Mouse (Mus musculus) right cerebral cortex, postnatal 36 days (tissue): ENCODE measurements at regions not wholly inside any gene's neighbourhood (a gene's known extent, or its start where the extent isn't known, plus 50 kb on each side); places are given as distances from the start of the nearest gene placed in this dataset.

Experiments
- DNase-seq, 2 experiments: peaks; one replicate each; pipeline ENCODE4 v3.0.0; 2022; ENCODE audit warnings: low spot score in 2 of 2, mixed read lengths in 1 of 2

DNA sequence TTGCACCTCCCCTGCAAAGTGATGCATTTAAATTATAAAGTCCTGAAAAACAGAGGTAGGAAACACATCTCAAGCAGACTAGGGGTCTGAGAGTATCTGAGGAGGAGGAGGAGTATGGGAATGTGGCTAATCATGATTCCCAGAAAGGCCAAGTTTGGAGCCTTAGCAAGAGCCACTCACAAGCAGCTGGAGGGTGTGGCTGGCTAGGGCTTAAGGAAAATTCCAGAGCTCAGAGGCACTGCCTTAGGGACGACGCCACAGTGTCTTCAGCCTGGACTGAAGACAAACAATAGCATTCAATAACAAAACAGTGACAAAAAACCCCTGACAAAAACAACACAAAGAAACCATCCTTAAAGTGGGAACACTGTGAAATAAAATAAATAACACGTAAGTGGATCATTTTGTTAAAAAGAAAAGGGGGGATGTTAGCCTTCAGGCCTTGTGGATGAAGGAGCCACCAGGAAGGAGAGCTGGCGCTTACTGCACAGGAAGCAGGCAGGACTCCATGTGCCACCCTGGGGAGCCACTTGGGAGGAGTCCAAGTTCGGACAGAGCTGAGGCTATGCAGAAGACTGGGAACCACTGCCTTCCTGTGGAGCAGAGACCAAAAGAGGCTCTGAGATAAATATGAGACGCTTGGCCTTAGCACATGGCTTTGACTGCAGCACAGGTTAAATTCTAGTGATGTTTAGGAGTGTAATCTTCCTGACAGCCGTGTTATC lies 56.6 kb upstream of the Serpine2 start:
- no peak for DNase-seq
